Mouse (Mus musculus): ENCODE results near the gene Il17c.
A peak's percentile ranks its signal among the peaks of the same experiment; 100 is the strongest.

Il17c gene

DNA sequence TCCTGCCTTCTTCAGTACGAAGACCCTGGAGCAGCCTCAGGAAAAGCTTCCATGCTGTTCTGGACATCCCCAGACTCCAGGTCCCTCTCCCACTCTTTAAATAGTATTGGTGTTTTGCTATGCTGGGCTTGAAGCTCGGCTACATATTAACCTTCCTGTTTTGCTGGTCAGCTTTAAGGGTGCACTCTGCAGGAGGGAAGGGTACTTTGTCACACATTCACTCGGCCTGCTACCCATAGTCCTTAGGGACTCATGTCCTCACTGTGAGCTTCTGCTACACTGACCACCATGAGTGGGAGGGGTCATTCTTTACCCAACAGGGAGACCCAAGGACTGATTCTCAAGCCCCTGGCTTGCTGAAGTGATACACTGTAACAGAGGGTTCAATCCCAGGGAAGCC, 8.8 kb downstream of the Il17c start:
- DNase-seq (ENCODE audit: low spot score), result no peak

GRCm38 (mm10) chr8:122431694-122432442, 10.0 kb downstream of the Il17c start:
- DNase-seq (ENCODE audit: low spot score), result no peak

- no peak for DNase-seq (ENCODE audit: low spot score)
These were observed 10.8 kb downstream of the Il17c start, which contains the start of gene Cyba for GRCm38 (mm10) chr8:122432443-122433268. Cyba (minus strand) TSS chr8:122432930.

DNA sequence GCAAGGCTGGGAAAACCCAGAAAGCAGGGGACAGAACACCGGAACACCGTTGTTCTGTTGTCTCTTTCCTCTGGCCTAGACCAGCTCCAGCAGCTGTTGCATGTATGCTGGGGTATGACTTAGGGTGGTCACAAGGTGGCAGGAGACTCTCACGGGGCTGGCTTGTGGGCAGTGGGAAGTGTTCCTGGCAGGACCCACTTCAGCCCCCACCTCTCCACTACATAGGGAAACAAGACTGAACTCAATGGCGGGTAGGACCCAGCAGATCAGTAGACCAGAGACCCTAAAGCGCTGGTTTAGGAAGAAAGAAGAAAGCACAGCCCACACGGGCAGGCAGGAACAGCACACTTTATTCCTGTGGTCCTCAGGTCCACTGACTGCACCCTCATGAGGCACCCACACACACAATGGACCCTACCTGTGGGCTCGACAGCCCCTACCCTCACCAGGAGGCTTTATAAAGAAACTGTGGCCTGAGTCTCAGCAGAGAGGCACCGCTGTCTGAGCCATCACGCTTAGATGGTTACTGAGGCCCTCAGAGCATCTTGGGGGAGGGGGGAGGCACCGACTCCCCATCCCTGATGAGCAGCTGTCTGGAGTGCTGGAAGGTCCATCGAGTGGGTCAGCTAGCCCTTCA, 11.6 kb downstream of the Il17c start:
- DNase-seq (ENCODE audit: low spot score), result no peak

DNA sequence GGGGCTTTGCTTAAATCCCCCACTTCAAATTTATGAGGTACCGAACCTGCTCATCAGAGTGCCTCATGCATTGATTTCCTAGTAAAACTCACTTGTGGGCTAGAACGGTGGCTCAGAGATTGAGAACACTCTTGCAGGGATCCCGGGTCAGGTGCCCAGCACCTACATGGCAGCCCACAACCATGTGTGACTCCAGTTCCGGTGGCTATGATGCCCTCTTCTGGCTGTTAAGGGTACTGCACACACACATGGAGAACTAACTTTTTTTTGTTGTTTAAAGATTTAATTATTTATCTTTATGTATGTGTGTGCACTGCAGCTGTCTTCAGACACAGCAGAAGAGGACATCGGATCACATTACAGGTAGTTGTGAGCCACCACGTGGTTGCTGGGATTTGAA, 13.6 kb downstream of the Il17c start:
- DNase-seq (ENCODE audit: low spot score), result no peak

- DNase-seq (ENCODE audit: low spot score), result no peak
These were observed 14.3 kb downstream of the Il17c start for GRCm38 (mm10) chr8:122436146-122436545.

DNA sequence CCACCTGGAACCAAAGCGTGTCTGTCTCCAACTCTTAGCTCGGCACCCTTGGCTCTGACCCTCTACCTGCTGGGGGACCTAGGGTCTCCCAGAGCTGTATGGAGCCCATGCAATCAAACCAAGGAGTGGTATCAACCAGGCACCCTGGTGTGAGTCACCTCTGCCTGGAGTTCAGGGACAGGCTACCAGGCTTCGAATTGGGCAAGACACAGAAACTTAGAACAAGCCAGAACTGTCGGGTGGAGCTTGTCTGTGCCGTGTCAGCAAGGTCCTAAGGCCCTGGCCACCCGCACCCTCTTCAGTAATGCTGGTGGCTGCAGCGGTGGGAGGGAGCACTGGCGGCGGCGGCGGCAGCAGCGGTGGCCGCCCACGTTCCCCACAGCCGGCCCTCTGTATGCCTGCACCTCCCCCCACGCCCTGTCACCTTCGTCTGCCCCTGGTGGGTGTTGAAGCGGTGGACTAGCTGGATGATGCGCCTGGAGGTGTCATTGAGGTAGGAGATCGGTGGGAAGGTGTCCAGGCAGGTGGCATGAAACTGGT, 14.8 kb downstream of the Il17c start:
- no peak for DNase-seq (ENCODE audit: low spot score)

DNA sequence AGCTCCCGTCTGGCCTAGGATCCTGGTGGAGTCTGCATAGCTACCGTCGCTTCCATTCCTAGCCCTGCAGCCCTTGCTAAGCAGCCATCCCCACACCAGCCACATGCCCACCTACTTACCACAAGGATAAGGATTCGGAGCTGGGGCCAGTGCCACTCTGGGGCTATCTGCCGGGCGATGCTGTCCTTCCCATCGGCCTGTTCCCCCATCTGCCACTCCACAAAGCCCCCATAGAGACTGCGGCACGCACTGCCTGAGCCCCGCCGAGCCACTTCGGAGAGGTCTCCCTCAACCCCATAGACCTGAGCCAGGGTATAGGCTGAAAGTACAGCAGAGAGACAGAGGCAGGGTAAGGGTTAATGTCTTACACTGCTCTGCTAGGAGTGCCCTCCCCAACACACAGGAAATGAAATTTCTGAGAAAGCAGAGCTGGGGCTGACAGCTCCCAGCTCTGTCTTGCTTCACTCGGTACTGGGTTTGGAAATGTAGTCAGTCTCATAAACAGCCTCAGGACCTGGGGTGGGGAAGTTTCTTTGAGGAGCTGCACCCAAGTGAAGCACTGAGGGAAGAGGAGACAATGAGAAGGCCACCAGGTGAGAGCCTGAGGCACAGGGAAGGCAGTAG, 16.0 kb downstream of the Il17c start:
- no peak for DNase-seq (ENCODE audit: low spot score)

- no peak for DNase-seq (ENCODE audit: low spot score)
These were observed 17.5 kb downstream of the Il17c start for GRCm38 (mm10) chr8:122439336-122439735.

GRCm38 (mm10) chr8:122441326-122441725, 19.5 kb downstream of the Il17c start:
- DNase-seq (ENCODE audit: low spot score), result no peak

DNA sequence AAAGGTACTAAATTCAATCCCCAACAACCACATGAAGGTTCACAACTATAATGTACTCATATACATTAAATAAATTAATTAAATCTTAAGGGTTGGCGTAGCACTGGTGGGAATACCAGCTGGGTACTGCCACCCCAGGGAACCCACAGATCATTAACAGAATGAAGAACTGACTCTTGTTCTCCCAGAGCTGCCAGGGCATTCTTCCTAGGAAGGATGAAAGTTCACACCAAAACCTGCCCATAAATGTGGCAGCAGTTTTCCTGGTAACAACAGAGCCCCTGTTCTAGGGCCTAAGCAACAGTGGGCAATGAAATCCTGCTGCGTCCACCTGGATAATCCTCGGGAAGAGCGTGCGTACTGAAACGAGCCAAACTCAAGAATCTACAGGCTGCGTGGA, 20.5 kb downstream of the Il17c start:
- no peak for DNase-seq (ENCODE audit: low spot score)

GRCm38 (mm10) chr8:122442781-122443180, 21.0 kb downstream of the Il17c start:
- no peak for DNase-seq (ENCODE audit: low spot score)

GRCm38 (mm10) chr8:122443262-122444006, 21.6 kb downstream of the Il17c start, which contains the start of gene Mvd:
Mvd (minus strand) TSS chr8:122443422.
- DNase-seq (ENCODE audit: low spot score), result peak; percentile 99

DNA sequence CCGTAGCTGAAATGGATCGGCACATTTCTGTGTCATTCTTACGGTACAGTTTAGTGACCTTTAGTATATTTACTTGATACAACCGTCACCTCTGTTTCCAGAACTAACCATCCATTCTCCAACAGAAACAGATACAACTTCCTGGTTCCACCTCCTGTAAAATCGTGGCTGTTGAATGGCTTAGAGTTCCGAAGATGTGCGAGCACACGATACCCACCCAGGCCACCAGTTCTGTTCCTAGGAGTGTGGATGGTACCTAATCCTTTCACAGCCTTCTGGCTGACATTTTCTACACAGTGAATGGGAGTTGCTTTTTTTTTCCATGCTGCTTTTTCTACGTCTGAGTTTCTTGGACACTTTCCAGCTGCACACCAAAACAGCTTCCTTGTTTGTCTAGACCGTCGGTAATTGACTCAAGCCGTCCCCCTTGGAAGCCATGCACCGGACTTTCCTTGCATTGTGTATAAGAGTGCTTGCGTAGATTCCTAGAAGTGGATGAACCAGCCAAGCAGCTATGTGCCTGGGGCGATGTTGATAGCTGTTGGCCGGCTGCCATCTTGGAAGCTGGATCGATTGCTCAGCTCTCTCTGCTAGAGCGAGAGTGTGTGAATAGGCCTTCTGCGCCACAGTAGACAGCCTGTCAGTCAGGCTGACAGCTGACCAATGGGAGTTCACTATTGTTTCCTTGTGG, 22.4 kb downstream of the Il17c start:
- peak; percentile 74 for DNase-seq (ENCODE audit: low spot score)

GRCm38 (mm10) chr8:122445203-122445602, 23.4 kb downstream of the Il17c start:
- DNase-seq (ENCODE audit: low spot score), result no peak

DNA sequence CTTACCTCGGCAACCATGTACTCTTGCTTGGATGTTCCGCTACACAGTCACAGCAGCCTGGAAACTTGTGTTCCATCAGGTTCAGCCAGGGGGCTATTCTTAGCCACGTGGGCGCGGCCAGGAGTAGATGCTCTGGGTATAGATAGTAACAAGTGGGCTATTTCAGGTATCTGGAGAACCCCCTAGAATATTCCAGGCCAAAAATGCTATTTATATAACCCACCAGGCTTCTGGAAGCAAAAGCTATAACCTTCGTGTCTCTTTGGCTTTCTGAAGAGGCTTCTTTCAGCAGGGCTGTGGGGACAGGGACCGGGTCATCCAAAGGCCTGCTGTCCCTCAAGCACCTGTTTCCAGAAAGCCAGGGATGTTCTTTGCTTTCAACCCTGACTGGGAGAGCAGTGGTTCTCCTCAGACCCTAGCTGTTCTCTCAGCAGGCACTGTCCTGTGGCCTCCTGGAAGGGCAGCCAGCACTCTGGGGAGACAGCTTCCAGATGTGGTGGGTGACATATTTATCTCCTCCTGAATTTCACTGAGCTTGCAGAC, 29.4 kb downstream of the Il17c start:
- DNase-seq (ENCODE audit: low spot score), result no peak

DNA sequence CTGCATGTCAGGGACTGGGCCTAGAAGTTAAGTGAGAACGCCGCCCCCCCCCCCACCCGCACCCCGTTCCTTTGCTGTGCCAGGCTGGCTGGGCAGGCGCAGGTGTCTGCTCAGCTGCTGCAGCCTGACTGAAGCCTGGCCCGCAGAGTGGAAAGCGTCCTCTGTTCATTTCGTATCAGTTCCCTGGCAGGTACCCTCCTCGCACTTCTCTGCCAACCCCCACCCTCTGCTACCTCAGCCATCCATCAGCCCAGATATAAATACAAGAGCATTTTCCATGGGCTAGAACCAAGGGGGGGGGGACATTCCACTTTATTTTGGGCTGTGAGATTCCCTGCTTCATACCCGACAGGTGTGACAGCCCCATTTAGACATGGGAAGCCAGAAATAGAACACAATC, 30.3 kb downstream of the Il17c start:
- DNase-seq (ENCODE audit: low spot score), result no peak

DNA sequence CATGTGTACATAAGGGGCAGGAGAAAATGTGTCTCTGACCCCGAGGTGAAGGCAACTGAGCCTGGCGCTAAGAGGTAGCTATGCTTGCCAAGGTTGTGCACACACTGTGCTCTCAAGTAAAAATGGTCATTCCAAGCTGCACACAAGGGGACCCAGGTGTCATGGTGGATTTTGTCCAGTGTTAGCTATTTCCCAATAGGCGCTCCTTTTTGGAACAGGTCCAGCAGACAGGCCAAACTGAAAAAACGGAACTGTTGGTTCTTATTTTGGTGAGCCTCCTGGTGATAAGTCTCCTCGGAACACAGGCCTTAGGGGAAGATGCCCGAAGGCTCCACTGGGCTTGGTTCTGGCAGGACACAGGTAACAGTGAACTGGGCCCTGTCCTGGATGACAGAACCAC, 32.6 kb downstream of the Il17c start:
- no peak for DNase-seq (ENCODE audit: low spot score)

DNA sequence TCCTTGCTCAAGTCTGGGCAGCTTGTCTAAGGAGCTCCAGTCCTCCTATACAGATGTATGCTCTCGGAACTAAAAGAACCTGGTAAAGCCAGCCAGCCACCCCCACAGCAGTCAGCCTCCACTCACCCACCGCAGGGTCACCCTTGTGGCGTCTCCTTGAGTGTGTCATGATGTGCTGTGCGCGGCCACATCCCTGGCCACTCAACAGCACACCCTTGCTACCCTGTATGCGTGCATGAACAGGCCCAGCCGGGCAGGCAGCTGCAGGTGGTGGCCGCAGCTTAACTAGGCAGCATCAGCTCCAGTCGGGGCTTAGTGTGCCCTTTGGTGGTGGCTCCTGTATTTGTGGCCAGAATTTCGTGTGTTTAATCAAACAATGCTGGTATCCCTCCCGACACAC, 35.4 kb downstream of the Il17c start:
- no peak for DNase-seq (ENCODE audit: low spot score)

DNA sequence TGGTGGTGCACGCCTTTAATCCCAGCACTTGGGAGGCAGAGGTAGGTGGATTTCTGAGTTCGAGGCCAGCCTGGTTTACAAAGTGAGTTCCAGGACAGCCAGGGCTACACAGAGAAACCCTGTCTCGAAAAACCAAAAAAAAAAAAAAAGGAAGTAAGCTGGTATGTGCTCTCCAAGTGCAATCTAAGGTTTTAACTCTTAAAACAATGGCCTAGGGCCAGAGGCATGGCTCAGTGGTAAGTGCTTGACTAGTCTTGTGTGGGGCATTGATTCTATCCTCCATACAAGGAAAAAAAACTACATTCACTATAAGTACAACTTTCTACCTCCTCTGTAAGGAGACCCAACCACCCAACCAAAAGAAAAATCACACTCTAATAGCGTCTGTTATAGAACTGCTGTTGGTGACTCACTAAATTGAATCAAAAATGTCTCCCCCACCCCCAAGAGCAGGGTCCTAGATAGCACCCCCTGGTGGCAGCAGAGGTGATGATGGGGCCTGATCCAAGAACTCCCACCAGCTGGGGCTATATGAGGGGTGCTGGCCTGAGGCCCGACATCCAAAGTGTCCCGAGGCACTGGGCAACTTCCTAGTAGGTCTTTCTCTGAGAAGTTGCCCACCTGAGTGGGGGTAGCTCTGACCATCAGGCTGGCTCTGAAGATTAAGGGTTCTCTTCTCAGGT, 37.5 kb downstream of the Il17c start:
- no peak for DNase-seq (ENCODE audit: low spot score)

All from left cerebral cortex, adult 11 months (tissue).